Mouse (Mus musculus): Measurements from ENCODE around the gene Ppp2r5c. TPM values are rescaled to one million over a fixed set of nuclear protein-coding genes. Genes with fewer than 3 reads are reported as not detected.

Ppp2r5c gene
- polyA plus RNA-seq, 1 experiment, result 153 TPM

DNA sequence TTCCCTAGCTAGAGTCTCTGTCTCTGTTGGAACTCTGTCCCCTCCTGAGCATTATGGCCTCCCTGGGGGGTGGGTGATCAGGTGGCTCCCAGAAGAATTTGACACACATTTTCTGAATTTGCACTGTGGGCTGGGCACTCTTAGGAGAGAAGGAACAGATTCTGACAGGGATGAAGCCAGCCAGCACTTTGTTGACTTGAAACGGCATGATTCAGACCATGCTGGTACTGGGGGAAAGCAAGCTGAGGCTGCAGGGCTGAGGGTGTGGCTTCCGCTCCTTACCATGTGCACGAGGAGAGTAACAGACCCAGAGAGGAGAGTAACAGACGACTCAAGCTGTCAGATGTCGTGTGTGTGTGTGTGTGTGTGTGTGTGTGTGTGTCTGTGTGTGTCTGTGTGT lies 76.6 kb downstream of the Ppp2r5c start:
- Histone ChIP-seq H3K27ac (ENCODE audit: insufficient read depth, low read depth, low read length) (no peak overlapping the region), H3K4me3 (ENCODE audit: insufficient read depth, low read length) (no peak overlapping the region), H3K4me1 (ENCODE audit: control insufficient read depth, insufficient read depth, low read length) (no peaks in the 10 kb centered on the region)
- TF ChIP-seq POLR2A (IDR thresholded peaks at IDR 0.05; ENCODE audit: borderline replicate concordance, low read depth, low read length) (no peak), CTCF (IDR thresholded peaks at IDR 0.05; ENCODE audit: low read depth, low read length) (no peak)

DNA sequence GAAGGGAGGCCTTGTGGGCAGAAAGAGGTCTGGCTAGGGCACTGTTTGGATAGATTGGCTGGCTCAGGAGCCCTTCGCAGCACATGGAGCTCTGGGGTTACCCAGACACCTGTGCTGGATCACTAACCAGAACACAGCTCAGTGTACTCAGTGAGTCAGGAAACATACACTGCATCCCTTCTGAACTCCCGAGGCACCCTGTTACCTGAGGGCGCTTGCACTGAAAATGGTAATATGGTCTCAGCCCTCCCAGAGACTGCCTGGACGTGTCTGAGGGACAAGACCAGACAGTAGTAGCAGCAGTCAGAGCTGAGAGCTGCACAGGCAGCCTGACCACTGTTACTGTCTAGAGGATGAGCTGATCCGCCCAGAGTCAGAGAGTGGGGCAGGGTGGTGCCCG lies 85.8 kb downstream of the Ppp2r5c start:
- Histone ChIP-seq H3K4me1 (ENCODE audit: control insufficient read depth, insufficient read depth, low read length) (peaks cover 18% of the 10 kb centered on the region), H3K4me3 (ENCODE audit: insufficient read depth, low read length) (no peak overlapping the region), H3K27ac (ENCODE audit: insufficient read depth, low read depth, low read length) (no peak overlapping the region)
- TF ChIP-seq CTCF (IDR thresholded peaks at IDR 0.05; ENCODE audit: low read depth, low read length) (no peak), POLR2A (IDR thresholded peaks at IDR 0.05; ENCODE audit: borderline replicate concordance, low read depth, low read length) (no peak)

DNA sequence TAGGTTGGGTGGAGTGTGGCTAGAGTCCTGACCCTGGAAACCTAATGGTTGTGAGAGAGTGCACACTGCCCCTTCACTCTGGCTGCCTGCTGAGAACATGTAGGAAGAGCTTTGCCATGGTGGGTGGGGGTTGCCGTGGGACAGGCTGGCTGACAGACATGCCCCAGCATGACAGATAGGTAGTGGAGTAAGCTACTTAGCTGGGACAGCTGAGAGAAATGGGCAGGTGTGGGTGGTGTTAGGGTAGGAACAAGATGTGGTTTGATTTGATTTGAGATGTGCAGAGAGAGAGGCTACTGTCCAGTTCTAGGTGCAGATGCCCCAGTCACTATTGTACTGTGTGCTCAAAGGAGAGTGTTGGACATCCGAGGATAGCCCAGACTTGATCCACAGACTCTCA lies 86.2 kb downstream of the Ppp2r5c start:
- Histone ChIP-seq H3K4me3 (ENCODE audit: insufficient read depth, low read length) (no peak overlapping the region), H3K4me1 (ENCODE audit: control insufficient read depth, insufficient read depth, low read length) (peaks cover 18% of the 10 kb centered on the region), H3K27ac (ENCODE audit: insufficient read depth, low read depth, low read length) (no peak overlapping the region)
- no peak for TF ChIP-seq CTCF (IDR thresholded peaks at IDR 0.05; ENCODE audit: low read depth, low read length)
- TF ChIP-seq POLR2A (IDR thresholded peaks at IDR 0.05; ENCODE audit: borderline replicate concordance, low read depth, low read length), result no peak

DNA sequence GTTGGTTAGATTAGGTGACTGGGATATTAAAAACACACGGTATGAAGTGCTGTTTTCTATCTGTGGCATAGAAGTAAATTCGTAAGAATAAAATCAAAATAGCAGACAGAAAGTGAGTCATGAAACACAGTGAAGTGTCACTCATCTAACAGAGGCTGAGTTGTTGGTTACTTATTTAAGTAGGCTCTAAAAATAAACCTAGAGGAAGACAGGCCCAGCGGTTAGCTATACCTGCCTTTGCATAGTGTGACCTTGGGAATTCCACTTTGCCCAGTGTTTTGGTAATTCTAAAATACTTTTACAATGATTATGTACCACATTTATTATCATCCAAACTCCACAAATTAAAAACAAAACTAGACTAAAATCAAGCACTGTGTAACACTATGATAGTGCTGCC lies 86.9 kb downstream of the Ppp2r5c start:
- H3K4me3 ChIP-seq (ENCODE audit: insufficient read depth, low read length), result no peak overlapping the region
- TF ChIP-seq POLR2A (IDR thresholded peaks at IDR 0.05; ENCODE audit: borderline replicate concordance, low read depth, low read length), result no peak

DNA sequence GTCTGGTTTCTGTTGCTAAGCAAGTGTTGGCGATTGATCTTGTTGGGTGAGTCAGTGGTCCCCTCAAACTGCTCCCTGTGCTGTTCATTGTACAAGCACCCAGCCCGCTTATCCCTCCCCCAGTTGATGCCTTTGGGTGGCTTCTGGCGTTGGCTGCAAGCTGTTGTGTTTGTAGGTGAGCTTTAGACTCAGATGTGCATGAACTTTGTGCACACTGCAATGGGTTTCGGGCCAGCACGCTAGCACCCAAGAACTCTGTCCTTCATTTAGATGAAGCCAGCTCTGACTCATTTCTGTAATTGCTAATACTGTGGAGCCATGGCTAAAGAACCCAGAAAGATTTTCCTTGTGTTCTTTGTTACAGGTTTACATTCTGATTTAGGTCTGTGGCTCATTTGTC lies 88.4 kb downstream of the Ppp2r5c start:
- TF ChIP-seq POLR2A (IDR thresholded peaks at IDR 0.05; ENCODE audit: borderline replicate concordance, low read depth, low read length) (no peak), CTCF (IDR thresholded peaks at IDR 0.05; ENCODE audit: low read depth, low read length) (no peak)
- H3K4me3 ChIP-seq (ENCODE audit: insufficient read depth, low read length), result no peak overlapping the region

More for the DNA sequence above, 86.9 kb downstream of the Ppp2r5c start:
- H3K4me1 ChIP-seq (ENCODE audit: control insufficient read depth, insufficient read depth, low read length), result peaks cover 18% of the 10 kb centered on the region
- H3K27ac ChIP-seq (ENCODE audit: insufficient read depth, low read depth, low read length), result no peak overlapping the region

DNA sequence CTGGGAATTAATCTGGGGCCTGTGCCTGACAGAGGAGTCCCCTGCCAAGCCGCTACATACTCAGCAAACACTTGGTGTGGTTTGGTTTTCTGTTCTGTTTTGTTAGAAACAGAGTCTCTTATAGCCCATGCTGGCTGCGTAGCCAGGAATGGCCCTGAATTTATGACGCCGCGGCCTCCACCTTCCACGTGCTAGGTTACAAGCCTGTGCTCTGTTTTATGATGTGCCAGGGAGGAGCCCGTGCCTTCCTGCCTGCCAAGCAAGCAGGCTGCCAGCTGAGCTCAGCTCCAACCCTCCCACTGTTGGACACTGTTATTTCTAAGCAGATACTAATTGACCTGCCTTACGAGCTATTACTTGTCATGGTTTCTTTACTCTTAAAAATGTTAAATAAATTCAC lies 90.8 kb downstream of the Ppp2r5c start:
- Histone ChIP-seq H3K27ac (ENCODE audit: insufficient read depth, low read depth, low read length) (no peak overlapping the region), H3K4me1 (ENCODE audit: control insufficient read depth, insufficient read depth, low read length) (peaks cover 16% of the 10 kb centered on the region), H3K4me3 (ENCODE audit: insufficient read depth, low read length) (no peak overlapping the region)
- no peak for TF ChIP-seq CTCF (IDR thresholded peaks at IDR 0.05; ENCODE audit: low read depth, low read length)
- no peak for TF ChIP-seq POLR2A (IDR thresholded peaks at IDR 0.05; ENCODE audit: borderline replicate concordance, low read depth, low read length)

More for the DNA sequence above, 88.4 kb downstream of the Ppp2r5c start:
- Histone ChIP-seq H3K27ac (ENCODE audit: insufficient read depth, low read depth, low read length) (no peak overlapping the region), H3K4me1 (ENCODE audit: control insufficient read depth, insufficient read depth, low read length) (peaks cover 18% of the 10 kb centered on the region)

DNA sequence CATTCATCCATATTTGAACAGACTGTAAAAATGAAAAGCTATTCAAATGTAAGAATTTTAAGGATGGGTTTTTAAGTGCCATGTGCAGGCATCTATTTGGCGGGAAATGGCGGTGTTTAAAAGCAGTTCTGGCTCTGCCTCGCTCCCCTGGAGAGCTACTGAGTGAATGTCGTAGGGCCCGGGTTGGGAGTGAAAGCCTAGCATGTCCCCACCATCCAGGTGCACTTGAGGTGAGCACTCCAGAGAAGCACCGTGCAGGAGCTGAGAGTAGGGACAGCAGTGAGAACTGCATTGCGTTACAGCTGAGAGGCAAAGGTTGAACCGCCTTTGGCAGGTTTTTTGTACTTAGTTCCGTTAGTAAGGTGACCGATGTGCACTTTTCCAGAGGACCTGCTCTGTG lies 92.4 kb downstream of the Ppp2r5c start:
- peaks cover 6% of the 10 kb centered on the region for H3K4me1 ChIP-seq (ENCODE audit: control insufficient read depth, insufficient read depth, low read length)
- TF ChIP-seq CTCF (IDR thresholded peaks at IDR 0.05; ENCODE audit: low read depth, low read length) (no peak), POLR2A (IDR thresholded peaks at IDR 0.05; ENCODE audit: borderline replicate concordance, low read depth, low read length) (no peak)
- no peak overlapping the region for H3K4me3 ChIP-seq (ENCODE audit: insufficient read depth, low read length)
- no peak overlapping the region for H3K27ac ChIP-seq (ENCODE audit: insufficient read depth, low read depth, low read length)

DNA sequence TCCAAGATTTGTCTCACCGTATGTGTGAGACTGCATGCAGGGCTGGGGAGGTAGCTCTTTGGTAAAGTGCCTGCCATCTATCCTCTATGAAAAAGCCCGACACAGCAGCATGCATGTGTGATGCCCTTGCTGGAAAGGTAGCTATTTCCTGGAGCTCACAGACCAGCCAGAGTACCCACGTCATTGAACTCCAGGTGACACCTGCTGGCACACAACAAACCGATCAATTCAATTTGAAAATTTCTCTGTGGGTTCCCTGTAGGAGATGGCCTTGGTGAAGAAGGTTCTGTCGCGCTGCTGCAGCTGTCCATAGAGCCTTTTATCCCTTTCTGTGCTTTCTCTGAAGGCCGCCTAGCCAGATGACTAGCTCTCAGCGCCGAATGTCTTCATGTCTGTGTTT lies 92.9 kb downstream of the Ppp2r5c start:
- H3K4me3 ChIP-seq (ENCODE audit: insufficient read depth, low read length), result no peak overlapping the region
- TF ChIP-seq CTCF (IDR thresholded peaks at IDR 0.05; ENCODE audit: low read depth, low read length), result no peak
- no peak overlapping the region for H3K27ac ChIP-seq (ENCODE audit: insufficient read depth, low read depth, low read length)
- H3K4me1 ChIP-seq (ENCODE audit: control insufficient read depth, insufficient read depth, low read length), result 0 out of 2 replicates have a peak, but pooled peaks cover 3% of the 10 kb centered on the region

DNA sequence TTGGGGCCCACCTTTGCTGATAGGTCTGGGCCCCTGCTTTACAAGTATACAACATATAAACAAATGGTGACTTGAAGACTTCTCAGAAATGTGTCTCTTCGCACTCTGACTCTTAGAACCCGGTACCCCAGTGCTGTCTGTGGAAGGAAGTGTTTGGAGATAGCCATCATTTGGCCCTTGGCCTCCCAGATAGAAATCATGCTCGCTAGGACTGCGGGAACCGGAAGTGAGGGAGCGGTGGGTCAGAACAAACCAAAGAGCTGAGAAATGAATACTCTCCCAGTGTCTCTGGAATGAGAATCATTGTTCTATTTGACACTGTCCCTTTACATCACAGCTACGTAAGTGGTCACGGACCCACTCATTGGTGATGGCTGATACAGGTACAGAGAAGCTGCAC lies 93.4 kb downstream of the Ppp2r5c start:
- Histone ChIP-seq H3K27ac (ENCODE audit: insufficient read depth, low read depth, low read length) (no peak overlapping the region), H3K4me1 (ENCODE audit: control insufficient read depth, insufficient read depth, low read length) (no peaks in the 10 kb centered on the region), H3K4me3 (ENCODE audit: insufficient read depth, low read length) (no peak overlapping the region)
- TF ChIP-seq CTCF (IDR thresholded peaks at IDR 0.05; ENCODE audit: low read depth, low read length) (no peak), POLR2A (IDR thresholded peaks at IDR 0.05; ENCODE audit: borderline replicate concordance, low read depth, low read length) (no peak)

DNA sequence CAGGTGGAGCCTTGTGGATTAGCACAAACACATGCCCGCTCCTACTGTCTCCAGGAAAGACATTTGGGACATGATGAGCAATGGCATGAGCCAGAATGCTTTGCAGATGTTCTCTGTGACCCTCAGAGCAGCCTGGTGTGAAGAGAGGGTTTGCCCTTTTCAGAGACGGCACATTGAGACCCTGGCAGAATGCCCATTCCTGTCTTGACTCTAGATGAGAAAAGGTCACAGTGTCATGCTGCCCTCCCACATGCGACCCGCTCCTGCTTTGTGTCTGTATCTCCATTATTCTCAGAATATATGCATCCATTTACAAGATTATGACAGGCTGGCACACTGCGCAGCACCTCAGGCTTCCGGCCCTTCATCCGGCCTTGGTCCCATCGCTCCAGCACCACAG lies 94.1 kb downstream of the Ppp2r5c start:
- no peak for TF ChIP-seq POLR2A (IDR thresholded peaks at IDR 0.05; ENCODE audit: borderline replicate concordance, low read depth, low read length)
- H3K4me3 ChIP-seq (ENCODE audit: insufficient read depth, low read length), result no peak overlapping the region
- no peaks in the 10 kb centered on the region for H3K4me1 ChIP-seq (ENCODE audit: control insufficient read depth, insufficient read depth, low read length)
- no peak overlapping the region for H3K27ac ChIP-seq (ENCODE audit: insufficient read depth, low read depth, low read length)

DNA sequence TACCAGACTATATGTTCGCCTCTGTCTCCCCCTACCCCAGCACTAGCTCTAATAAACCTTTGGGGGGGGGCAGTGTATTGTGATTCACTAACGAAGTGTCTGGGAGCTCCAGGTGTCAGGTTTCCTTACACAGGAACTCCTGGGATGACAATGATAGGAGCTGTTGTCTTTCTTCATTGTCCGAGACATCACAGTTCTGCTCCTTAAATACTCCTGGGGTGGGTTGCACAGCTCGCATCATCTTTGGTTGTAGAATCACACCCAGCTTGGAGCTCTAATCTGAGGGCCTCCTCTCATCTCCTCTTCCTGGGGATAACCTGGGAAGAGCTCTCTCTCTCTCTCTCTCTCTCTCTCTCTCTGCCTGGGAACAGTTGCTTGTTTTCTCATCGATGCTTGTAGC lies 94.6 kb downstream of the Ppp2r5c start:
- Histone ChIP-seq H3K4me1 (ENCODE audit: control insufficient read depth, insufficient read depth, low read length) (no peaks in the 10 kb centered on the region), H3K4me3 (ENCODE audit: insufficient read depth, low read length) (no peak overlapping the region), H3K27ac (ENCODE audit: insufficient read depth, low read depth, low read length) (no peak overlapping the region)
- TF ChIP-seq POLR2A (IDR thresholded peaks at IDR 0.05; ENCODE audit: borderline replicate concordance, low read depth, low read length) (no peak), CTCF (IDR thresholded peaks at IDR 0.05; ENCODE audit: low read depth, low read length) (no peak)
